Mouse (Mus musculus): ENCODE measurements around the gene Commd2.

Commd2 gene

GRCm38 (mm10) chr3:57615652-57616051 is 35.9 kb downstream of the Commd2 start:
- no peak for DNase-seq (ENCODE audit: low spot score in 2 of 2)

DNA sequence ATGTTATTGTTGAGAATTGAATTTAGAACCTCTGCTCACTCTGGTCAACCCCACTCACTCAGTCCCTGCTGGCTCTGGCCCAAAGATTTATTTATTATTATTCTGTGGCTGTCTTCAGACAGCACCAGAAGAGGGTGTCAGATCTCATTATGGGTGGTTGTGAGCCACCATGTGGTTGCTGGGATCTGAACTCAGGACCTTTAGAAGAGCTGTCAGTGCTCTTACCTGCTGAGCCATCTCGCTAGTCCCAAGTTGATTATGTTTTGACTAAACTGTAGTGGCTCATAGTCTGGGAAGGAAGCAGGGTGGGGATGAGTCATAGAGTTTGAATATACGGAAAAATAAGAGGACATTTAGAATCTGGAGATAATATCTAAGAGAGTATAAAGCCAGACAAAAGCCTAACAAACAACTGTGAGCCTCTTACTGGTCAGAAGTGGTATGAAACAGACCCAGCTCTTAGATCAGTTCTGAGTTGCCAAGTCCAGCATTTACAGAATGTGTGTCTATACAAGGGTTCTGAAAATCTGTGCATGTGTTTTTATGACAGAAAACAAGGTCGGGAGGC is 39.0 kb downstream of the Commd2 start:
- DNase-seq (ENCODE audit: low spot score in 2 of 2) = no peak

GRCm38 (mm10) chr3:57611776-57612175 is 39.7 kb downstream of the Commd2 start:
- no peak for DNase-seq (ENCODE audit: low spot score in 2 of 2)

DNA sequence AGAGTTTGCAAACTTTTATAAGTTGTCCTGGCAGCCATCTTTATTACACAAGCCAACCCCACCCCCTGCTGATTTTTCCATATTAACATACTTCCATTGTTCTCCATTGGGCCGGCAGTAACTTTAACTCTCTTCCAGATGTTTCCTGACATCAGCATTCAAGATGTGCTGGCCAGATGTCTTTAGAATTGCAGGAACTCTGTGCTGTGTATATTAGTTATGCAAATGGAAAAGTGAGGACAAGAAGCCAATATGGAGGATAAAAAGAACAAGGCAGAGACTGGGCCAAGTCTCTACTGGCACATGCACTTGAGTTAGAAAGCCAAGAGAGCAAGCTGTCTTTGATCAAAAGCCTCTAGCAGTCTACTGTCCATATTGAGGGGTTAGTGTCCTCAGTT is 46.9 kb downstream of the Commd2 start:
- DNase-seq (ENCODE audit: low spot score in 2 of 2) = no peak

DNA sequence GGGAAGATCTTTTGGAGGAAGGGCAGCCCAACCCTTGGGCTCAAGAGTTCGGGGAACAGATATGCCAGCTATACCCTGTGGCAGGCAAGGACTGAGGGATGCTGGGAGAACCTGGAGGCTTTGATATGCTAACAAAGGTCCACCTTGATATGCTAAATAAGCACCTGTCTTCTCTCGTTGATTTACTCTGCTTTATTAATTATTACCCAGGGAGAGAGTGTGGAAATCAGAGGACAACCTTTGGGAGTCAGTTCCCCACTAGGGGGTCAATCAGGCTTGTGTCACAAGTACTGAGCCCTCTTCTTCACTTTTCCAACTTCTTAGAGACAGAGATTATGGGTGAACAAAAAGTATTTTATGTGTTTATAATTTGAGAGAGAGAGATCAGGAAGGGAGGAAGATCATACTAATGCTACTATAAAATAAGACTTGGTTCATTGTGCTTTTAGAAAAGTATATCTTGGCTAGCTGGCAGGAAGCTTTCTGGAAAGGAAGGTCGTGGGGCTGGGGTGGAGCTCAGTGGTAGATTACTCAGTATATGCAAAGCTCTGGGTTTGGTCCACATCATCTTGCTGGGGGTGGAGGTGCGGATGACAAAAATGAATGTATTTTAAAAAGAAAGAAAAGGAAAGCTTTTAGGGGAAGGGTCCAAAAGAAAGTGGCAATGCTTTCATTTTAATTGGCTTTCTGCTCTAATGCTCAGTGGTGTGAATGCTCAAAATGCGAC is 47.5 kb downstream of the Commd2 start:
- no peak for DNase-seq (ENCODE audit: low spot score in 2 of 2)

GRCm38 (mm10) chr3:57602610-57603009 is 48.9 kb downstream of the Commd2 start:
- no peak for DNase-seq (ENCODE audit: low spot score in 2 of 2)

DNA sequence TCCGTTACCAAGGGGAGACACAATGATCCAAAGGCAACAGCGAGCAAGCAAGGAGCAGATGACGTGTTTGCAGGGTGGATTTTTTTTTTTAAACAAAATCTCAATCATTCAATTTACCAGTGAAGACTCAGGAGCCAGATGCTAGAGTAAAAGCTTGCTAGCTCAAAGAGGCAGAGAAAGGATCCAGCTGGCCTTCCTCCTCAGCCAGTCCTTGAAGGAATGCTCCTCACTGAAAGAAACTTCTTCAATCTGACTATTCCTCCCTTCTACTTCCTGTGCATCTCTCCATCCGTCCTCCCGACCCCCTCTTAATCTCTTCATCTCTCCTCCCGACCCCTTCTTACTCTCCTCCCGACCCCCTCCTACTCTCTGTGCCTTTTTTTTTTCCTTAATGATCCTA is 54.9 kb downstream of the Commd2 start:
- DNase-seq (ENCODE audit: low spot score in 2 of 2) = no peak

DNA sequence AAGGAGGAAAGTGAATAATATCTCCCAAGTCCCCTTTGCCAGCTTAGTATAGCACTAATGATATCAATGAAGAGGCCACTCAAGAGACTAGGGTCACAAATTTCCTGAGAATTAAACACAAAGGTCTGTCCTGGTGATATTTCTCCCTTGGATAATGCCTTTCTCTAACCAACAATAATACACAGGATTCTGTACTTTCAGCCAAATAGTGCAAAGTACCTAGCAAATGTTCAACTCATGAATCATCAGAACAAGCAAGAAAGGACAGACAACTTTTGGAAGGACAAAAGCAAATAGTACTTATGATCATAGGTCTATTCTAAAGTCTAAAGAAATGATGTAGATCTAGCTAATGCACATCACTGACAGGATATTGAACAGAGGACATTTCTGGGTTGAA is 56.0 kb downstream of the Commd2 start:
- DNase-seq (ENCODE audit: low spot score in 2 of 2) = no peak

Measured in right cerebral cortex, adult 2 months (tissue).